Mouse (Mus musculus) activated CD4-positive, CD25-positive, alpha-beta regulatory T cell, adult 4 months (primary cell): Measurements from ENCODE around the gene Gba. TPM values are rescaled to one million over a fixed set of nuclear protein-coding genes. Genes with fewer than 3 reads are reported as not detected.

Source experiments
- ATAC-seq: one replicate; pipeline ENCODE4 v1.8.0; 2017
- polyA plus RNA-seq, 2 experiments: library from polyadenylated mRNA; unstranded; fragments of 100-300 nt; shearing (Covaris generic); gene quantifications; one replicate each; pipeline ENCODE4 v1.2.1; 2017

The Gba gene
- polyA plus RNA-seq, 2 experiments from 2014 or later = 72.1 to 75.6 TPM

DNA sequence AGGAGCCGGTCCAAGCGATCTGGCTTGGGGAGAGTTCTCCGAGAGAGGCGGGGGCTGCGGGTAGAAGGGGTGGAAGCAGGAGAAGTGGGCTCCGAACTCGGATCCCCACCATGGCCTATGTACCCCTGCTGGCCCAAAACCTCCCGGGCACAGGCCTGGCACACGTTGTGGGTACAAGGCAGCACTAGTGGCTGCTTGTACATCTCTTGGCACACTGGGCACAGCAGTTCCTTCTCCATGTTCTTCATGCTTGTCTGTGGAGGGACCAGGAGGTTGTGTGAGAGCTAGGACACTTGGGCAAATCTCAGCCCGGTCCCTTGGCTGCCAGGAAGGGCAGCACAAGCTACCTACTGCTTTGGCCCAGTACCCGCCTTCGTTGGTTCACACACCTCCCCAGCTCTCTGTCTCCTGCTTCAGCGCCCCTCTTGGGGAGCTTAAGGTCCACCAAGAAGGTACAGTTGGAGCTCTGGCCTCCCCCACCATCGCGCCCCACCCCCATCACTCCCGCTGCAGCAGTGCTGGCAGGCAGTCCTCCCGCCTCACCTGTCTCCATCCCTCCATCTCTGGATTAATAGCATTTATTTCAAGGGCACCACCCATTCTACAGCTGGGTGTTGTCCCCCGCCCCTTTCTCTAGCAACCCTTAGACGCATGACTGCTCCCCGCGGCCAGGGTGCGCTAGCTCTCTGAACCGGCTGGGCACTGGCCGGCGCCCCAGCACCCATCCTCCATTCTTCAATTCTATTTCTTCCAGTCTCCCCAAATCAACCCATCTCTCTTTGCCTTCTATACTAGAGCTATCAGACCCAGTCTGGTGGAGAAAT, 41.6 kb downstream of the Gba start:
- no peak for ATAC-seq

DNA sequence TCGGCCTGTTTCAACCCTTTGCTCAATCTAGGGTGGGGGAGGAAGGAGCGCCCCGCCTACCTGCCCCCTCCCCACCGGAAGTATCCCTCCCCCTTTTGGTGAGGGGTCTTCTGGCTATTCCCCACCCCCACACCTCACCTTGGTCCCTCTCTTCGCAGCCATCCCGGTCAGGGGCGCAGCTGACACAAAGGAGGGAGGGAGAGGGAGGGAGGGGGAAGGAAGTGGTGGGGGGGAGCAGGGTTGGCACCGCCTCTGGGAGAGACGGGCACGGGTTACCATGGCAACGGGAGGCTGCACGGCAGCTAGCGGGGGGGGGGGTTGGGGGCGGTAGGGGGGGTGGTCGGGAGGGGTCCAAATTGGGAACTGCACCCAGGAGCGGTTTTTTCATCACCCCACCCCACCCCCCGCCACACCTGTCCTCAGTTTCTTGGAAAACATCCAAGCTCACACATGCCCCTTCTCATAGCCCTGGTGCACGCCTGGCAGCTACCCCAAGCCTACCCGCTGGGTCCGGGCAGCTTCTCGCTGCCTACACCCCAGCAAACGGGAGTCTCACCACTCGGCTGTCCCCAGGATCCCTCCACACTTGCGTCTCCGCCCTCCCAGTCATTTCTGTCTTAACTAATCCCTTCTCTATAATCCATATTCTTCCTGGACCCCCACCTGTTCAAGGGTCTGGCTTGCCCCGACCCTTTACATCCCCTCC, 42.4 kb downstream of the Gba start:
- ATAC-seq = no peak

DNA sequence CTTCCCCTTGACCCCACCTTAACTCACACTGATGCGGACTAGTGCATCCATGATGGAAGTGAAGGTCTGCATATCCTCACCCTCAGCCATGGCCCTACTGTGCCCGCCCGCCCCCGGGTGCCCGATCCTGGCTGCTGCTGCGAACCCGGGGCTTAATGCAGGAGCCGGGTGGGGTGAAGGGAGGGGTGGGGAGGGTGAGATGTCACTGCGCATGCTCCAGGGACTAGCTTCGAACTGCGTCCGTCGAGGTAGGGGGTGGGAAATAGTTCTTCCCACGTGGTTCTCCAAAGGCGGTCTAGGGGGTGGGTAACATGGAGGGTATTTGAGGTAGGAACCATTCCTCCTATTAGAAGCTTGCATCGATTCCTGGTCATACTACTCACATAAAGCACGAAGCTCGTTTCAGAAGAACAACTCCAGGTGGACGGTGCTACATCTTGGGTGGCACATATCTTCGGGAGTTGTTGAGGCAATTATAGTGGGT, 43.0 kb downstream of the Gba start, which contains the start of gene Krtcap2:
Gene Krtcap2 (plus strand): TSS at position 279 of the 484 bp plus-strand sequence.
- ATAC-seq = no peak

DNA sequence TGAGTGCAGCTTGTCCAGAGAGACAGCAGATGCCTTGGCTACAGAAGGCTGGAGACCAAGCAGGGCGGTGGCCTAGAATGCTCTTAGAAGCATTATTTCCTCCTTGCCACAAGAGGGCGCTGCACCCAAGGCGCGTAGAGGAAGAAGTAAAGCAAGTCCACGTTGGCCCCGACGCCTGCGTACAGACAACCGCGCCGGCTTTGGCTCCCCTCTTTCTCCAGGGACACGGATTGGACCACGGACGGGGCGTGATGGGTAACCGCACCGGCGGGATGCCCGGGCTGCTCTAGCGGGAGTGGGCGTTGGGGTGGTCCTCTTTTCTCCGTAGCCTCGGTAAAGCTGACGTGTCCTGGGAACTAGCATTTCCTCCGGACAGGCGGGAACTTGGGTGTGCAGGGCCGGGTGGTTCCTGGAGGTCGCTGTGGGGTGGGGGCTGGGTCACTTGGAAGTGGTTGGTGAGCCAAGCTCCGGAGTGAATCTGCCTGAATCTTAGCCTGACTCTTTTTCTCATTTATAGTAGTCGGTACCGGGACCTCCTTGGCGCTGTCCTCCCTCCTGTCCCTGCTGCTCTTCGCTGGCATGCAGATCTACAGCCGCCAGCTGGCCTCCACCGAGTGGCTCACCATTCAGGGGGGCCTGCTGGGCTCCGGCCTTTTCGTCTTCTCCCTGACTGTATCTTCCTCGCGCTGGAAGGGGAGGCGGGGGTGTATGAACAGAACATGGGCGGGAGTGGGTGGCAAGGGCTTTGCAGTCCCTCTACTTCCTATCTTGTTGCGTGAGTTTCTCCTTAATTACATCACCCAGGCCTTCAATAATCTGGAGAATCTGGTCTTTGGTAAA, 43.8 kb downstream of the Gba start, which contains the start of gene Trim46:
Gene Trim46 (minus strand): TSS at position 49 of the 840 bp plus-strand sequence.
- peak; percentile 78 for ATAC-seq

DNA sequence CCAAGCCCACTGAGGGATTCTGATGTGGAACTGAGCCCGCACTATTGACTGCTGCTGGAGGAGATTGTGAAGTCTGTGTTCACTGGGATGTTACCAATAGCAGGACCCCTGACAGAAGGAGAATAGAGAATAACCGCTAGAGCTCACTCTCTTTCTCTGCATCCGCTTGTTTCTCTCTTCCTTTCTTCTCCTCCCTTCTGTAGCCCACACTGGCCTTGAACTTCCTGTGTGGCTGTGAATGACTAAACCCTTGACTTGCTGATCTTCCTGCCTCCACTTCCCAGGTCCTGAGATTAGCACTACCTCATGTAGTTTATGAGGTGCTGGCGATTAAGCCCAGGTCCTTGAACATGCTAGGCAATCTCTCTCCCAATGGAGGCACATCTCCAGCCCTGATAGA, 44.7 kb downstream of the Gba start:
- ATAC-seq = no peak

GRCm38 (mm10) chr3:89250435-89251040, 47.8 kb downstream of the Gba start:
- no peak for ATAC-seq

- ATAC-seq = peak; percentile 41
These were observed 48.7 kb downstream of the Gba start for GRCm38 (mm10) chr3:89251365-89251895.

GRCm38 (mm10) chr3:89254994-89255393, 52.3 kb downstream of the Gba start:
- no peak for ATAC-seq

- ATAC-seq = no peak
These were observed 53.4 kb downstream of the Gba start for GRCm38 (mm10) chr3:89256177-89256576.

Other genes starting within 250 kb of the Gba start
- 10 to 100 TPM; 54.4 to 70.3 TPM for gene Rusc1, start 109.6 kb upstream of the Gba start, polyA plus RNA-seq
- under 1 TPM in 1 of 2 experiments, not detected in 1; 0.23 TPM for gene Gm43738, start 101.8 kb upstream of the Gba start, polyA plus RNA-seq
- 10 to 100 TPM; 75.1 to 83.8 TPM for gene Fdps, start 101.0 kb upstream of the Gba start, polyA plus RNA-seq
- gene Pklr, start 66.8 kb upstream of the Gba start, polyA plus RNA-seq = not detected
- gene Hcn3, start 42.7 kb upstream of the Gba start, polyA plus RNA-seq = under 1 TPM; 0.50 to 0.69 TPM
- gene Clk2, start 38.1 kb upstream of the Gba start, polyA plus RNA-seq = 10 to 100 TPM; 12.4 to 18.5 TPM
- gene Scamp3, start 25.5 kb upstream of the Gba start, polyA plus RNA-seq = 100 to 1,000 TPM; 160 to 182 TPM
- 100 to 1,000 TPM; 158 to 168 TPM for gene Fam189b, start 19.8 kb upstream of the Gba start, polyA plus RNA-seq
- gene Thbs3, start 12.3 kb downstream of the Gba start, polyA plus RNA-seq = 1 to 10 TPM in 1 of 2 experiments, under 1 TPM in 1; 0.22 to 2.4 TPM
- gene Mtx1, start 24.2 kb downstream of the Gba start, polyA plus RNA-seq = 100 to 1,000 TPM in 1 of 2 experiments, 10 to 100 TPM in 1; 90.7 to 112 TPM
- under 1 TPM; 0.88 to 0.97 TPM for gene Muc1, start 26.1 kb downstream of the Gba start, polyA plus RNA-seq
- 100 to 1,000 TPM; 275 to 319 TPM for gene Krtcap2, start 43.0 kb downstream of the Gba start, polyA plus RNA-seq
- 1 to 10 TPM; 2.1 to 3.4 TPM for gene Trim46, start 43.4 kb downstream of the Gba start, polyA plus RNA-seq
- 100 to 1,000 TPM; 124 to 160 TPM for gene Dpm3, start 56.4 kb downstream of the Gba start, polyA plus RNA-seq
- 100 to 1,000 TPM; 195 to 254 TPM for gene Slc50a1, start 67.6 kb downstream of the Gba start, polyA plus RNA-seq
- gene Efna1, start 78.2 kb downstream of the Gba start, polyA plus RNA-seq = not detected
- gene Efna3, start 120.0 kb downstream of the Gba start, polyA plus RNA-seq = not detected
- under 1 TPM; 0.28 to 0.50 TPM for gene Efna4, start 135.1 kb downstream of the Gba start, polyA plus RNA-seq
- 10 to 100 TPM in 1 of 2 experiments, 1 to 10 TPM in 1; 7.7 to 12.7 TPM for gene Adam15, start 147.1 kb downstream of the Gba start, polyA plus RNA-seq
- gene Dcst2, start 159.0 kb downstream of the Gba start, polyA plus RNA-seq = under 1 TPM in 1 of 2 experiments, not detected in 1; 0.15 TPM
- gene Dcst1, start 162.3 kb downstream of the Gba start, polyA plus RNA-seq = under 1 TPM; 0.54 to 0.79 TPM
- gene Zbtb7b, start 191.8 kb downstream of the Gba start, polyA plus RNA-seq = 10 to 100 TPM; 13.2 to 16.5 TPM
- 1 to 10 TPM in 1 of 2 experiments, not detected in 1; 2.4 TPM for gene Lenep, start 199.9 kb downstream of the Gba start, polyA plus RNA-seq
- gene Flad1, start 208.9 kb downstream of the Gba start, polyA plus RNA-seq = 10 to 100 TPM; 37.7 to 45.7 TPM
- gene Cks1b, start 215.5 kb downstream of the Gba start, polyA plus RNA-seq = 10 to 100 TPM; 70.8 to 92.3 TPM
- 10 to 100 TPM; 29.6 to 43.2 TPM for gene Shc1, start 215.5 kb downstream of the Gba start, polyA plus RNA-seq
- gene Pygo2, start 227.3 kb downstream of the Gba start, polyA plus RNA-seq = 1 to 10 TPM; 8.6 to 9.6 TPM
- 10 to 100 TPM; 35.6 to 47.3 TPM for gene Pbxip1, start 233.8 kb downstream of the Gba start, polyA plus RNA-seq